Mouse (Mus musculus) R1 (cell line): ENCODE data around the gene Slc27a4.
"Not testable (repeated sequence)": the region's sequence is repeated elsewhere in the genome, so short reads cannot be mapped to it uniquely, and the experiment has no call there.

Experiments used
- DNase-seq: peaks from one replicate; pipeline ENCODE4 v3.0.0-alpha.2; 2018; ENCODE audit warnings: low read depth, low spot score

Gene Slc27a4

DNA sequence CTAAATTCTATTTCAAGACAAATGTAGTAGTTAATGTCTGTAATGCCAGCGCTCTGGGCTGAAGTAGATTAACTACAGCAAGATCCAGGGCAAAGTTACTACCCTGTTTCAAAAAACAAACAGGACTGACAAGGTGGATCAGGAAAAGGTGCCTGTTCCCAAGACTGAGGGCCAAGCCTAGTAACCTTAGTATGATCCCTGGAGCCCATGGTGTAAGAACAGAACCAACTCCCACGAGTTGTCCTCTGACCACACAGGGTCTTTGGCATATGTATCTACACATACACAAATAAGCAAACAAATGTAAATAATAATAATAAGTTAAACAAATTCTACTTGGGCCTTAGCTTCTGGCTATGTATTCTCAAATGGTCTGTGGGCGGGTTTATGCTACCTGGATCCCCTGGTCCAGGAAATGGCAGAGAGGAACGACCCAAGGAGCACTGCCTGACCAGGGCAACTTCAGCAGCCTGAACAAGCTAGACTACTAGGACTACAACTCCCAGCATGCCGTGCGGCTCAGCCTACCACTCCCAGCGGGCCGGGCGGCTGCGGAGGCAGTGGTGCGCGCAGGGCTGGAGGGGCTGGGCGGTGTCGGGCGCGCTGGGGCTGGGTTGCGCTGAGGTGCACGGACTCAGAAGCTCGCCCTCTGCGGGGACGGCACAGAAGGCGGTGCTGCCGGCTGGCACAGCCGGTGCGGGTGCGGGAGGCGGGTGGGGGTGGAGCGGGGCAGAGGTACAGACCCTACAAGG, at the start of gene Slc27a4:
Gene Slc27a4 (plus strand): TSS at position 560 of the 752 bp plus-strand sequence.
- DNase-seq: peak; percentile 94

DNA sequence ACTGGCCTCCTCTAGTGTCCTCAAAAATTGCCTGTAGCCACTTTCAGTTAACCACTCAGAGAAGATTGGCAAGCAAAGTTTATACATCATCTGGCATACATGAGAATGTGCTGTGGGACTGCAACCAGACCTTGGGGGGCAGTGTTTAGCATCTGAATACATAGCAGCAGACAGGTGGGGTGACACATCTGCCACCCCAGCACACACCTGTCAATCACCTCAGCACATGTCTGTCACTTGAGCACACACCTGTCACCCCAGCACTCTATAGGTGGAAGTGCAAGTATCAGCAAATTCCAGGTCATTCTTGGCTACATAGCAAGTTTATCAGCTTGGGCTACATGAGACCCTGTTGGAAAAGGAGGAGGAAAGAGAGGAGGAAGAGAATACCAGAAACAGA, 46.7 kb upstream of the Slc27a4 start:
- DNase-seq: no peak

DNA sequence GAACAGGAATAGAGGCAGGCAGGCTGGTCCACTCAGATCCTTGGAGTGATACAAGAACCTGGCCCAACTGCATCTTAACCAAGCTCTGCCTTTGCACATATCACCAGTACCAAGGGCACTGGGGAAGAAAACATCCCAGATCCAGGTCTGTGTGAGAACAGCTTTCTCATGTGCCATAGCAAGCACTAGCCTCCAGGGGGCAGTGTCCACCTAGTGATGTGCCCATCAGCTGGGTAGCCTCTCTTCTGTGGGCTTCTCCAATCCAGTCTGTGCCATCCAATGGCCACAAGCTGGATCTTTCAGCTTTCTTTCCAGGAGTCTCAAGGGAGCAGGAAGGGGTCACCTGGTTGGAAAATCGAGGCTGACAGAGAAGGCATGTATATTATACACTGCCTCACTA, 37.6 kb upstream of the Slc27a4 start:
- peak; percentile 62 for DNase-seq

DNA sequence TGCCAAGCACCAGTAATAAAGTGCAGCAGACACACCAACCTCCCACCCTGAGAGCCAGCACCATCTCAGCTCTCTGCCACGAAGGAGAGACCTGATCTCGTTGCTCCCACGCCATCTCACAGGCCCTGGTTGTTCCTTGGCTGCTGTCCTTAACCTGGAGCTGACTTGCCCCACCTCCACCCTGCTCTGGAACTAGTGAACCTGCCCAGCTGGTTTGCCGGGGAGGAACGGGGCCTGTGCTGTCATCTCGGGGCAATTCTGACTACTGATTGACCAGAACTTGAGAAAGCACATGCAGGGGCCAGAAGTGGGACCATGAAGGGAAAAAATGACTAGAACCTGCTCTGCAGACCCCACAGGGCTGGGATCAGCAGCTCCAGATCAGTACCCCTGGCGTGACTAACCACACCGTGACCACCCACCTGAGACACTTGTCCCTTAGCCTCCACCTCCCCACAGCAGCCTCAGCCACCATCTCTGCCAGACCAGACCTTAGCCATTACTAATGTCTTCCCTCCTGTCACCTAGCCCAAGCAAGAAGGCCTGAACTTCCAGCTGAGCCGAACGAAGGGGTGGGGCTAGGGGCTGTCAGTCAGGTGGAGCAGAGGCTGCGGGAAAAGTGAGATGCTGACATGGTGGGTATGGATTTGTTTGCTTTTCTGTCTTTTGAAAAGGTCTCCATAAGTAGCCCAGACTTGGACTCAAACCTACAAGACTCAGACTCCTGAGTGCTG, 34.3 kb upstream of the Slc27a4 start:
- DNase-seq: no peak

DNA sequence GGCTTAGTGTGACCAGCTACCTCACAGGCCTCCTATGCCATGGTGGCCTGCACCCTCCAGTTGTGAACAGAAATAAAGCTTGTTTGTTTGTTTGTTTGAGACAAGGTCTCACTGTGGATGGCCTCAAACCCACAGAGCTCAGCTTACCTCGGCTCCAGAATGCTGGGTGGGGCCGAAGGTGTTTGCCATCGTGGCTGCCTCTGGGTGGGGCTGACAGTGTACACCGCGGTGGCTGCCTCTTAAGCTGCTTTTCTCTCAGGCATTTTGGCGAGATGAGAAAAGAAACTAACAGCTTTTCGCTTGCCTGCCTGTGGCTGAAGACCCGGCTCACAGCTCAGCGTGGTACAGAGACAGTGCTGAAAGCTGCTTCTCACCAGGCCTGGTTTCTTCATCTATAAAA, 33.5 kb upstream of the Slc27a4 start:
- no peak for DNase-seq

DNA sequence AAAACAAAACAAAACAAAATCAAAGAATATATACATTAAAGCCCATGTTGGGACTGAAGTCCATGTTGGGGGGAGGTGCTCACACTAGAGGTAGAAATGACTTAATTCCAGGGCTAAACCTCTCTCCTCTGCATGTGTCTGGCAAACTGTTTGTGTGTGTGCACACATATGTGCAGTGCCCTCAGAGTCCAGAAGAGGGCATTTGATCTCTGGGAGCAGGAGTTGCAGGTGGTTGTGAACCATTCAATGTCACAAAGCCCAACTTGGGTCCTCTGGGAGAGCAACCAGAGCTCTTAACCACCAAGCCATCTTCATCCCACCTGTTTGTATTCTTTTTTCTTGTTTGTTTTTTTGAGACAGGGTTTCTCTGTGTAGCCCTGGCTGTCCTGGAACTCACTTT, 32.3 kb upstream of the Slc27a4 start:
- DNase-seq: peak; percentile 84

DNA sequence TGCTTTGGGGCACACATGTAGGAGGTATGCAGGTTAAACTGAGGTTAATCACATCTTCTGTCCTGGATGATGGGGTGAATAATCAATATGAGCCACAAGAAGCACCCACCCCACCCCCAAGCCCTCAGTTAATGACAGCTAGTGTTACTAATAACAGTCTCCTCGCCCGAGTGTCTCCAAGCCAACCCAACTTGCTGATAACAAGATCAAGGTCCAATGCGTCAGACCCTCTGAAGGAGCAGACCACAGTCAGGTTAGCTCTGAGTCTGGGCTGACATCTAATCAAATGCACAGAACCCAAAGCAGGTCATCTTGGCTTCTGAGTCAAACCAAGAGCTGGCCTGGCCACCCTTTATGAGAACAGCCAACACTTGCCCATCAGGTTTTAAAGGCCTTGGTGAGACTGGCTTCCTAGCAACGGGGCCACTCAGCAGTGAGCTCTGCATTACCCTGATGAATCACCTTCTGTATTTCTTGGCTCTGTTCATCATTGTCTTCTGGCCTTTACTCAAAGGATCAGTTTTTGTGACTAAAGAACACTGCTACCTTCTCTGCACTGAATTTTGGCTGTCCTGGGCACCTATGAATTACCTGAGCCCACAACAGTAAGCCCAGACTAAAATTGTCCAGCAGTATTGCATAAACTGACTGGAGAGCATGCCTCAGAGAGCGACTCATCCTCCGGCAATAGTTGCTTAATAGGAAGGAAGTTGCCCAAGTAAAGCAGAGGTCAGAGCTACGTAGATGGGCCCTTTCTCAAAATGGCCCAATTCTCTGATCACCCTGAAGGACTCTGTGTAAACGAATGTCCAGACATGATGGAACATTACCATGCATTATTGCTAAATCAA, 30.6 kb upstream of the Slc27a4 start:
- DNase-seq: no peak

DNA sequence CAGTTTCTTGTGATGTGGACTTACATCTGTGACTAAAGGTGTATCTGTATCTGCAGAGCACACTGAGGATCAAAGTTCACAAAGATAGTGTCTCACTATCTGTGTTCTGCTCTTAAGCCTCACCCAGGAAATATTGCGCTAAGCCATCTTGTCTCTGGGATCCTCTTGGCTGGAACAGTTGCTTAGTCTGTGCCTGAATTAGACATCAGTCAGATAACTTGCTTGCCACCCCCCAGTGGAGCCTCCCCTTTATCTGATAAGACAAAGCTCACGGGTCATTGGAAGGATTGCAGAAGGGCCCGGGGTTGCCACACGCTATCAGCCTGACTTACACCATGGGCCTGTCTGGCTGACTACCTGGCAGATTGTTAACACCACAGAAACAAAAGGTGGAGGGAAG, 29.1 kb upstream of the Slc27a4 start:
- DNase-seq: no peak

DNA sequence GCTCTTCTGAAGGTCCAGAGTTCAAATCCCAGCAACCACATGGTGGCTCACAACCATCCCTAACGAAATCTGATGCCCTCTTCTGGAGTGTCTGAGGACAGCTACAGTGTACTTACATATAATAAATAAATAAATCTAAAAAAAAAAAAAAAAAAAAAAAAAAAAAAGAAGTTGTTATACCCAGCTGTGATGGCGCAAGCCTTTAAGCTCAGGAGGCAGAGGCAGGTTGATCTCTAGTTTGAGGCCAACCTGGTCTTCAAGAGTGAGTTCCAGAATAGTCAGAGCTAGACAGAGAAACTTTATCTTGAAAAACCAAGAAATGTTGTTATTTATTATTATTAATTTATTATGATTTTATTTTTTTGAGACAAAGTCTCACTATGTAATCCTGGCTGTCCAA, 21.2 kb upstream of the Slc27a4 start:
- DNase-seq: not testable (repeated sequence)

DNA sequence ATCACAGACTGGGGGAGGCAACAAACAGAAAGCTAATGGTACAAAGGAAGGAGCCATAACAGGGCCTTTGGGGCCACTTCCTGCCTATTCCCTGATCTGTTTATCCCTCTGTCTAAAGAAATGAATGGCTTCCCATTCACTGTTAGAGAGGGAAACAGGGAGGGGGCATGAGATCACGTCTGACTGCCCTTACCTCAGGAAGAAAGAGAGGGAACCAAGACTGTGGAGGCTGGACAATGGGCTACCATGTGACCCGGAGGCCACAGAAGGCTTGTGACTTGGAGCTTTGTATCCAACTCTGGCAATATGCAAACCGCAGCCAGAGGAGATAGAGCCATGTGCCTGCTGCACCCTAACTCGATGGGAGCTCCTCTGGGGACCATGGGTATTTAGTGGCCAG, 18.1 kb upstream of the Slc27a4 start:
- no peak for DNase-seq

DNA sequence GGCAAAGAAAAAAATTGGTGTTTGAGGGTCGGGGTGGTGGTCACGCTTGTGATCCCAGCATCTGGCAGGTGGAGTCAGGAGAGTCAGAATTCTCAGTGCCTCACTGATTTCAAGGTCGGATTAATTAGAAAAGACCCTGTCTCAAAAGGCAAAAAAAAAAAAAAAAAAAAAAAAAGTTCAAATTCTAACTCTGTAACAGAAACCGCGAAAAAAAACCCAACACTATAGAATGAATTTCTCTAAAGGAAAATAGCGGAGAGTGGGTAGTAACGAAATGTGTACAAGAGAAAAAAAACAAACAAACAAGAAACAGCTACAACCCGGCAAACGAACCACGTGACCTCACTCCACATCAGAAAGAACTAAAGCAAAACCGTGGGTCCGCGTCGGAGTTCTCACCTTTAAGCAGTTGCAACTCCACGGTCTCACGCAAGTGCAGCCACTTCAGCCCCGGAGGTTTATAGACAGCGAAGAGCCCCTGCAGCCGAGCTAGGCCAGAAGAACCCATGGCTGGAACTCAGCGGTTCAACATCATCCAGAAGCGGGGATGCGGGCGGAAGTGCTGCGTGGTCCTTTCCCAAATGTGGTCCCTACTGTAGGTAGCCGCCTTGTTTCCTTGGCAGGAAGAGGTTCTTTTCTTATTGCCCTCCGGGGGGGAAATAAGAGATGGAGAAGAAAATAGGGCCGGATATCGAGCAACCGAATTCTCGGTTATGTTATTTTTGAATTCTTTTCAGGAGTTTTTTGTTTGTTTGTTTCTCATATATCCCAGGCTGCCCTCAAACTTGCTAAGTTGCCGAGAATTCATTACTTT, 15.1 kb upstream of the Slc27a4 start, which contains the start of gene Coq4:
Gene Coq4 (plus strand): TSS at position 390 of the 814 bp plus-strand sequence.
- peak; percentile 98 for DNase-seq

DNA sequence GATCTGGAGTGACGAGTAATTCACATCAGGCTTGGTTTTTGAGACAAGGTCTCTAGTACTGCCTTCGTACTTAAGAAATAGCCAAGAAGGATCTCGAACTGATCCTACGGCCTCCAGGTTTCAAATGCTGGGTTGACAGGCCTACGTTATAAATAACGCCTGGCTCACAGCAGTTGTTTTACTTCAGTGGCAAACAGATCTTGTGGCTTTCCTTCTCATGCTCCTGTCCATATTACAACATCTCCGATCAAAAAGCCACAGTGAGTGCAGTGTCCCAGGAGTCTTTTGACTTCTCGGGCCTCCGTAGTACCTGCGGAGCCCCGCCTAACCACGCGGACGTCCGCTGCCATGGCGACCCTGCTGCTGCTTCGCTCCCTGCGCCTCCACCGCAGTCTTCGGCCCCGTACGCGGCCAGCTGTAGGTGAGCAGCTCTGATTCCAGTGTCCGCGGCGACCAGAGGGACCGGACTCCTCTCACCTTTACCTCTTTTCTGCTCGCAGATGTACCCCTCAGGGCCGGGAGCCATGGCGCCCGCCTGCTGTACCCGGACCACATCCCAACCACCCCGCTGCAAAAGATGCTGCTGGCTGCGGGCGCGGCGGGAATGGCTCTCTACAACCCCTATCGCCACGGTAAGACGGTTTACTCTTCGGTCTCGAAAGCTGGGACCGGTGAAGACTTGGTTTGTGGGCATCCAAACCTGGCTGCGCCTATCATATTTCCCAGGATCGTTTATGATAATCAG, 14.3 kb upstream of the Slc27a4 start, which contains the start of gene Trub2:
Gene Trub2 (minus strand): TSS at position 566 of the 745 bp plus-strand sequence.
- DNase-seq: peak; percentile 91

DNA sequence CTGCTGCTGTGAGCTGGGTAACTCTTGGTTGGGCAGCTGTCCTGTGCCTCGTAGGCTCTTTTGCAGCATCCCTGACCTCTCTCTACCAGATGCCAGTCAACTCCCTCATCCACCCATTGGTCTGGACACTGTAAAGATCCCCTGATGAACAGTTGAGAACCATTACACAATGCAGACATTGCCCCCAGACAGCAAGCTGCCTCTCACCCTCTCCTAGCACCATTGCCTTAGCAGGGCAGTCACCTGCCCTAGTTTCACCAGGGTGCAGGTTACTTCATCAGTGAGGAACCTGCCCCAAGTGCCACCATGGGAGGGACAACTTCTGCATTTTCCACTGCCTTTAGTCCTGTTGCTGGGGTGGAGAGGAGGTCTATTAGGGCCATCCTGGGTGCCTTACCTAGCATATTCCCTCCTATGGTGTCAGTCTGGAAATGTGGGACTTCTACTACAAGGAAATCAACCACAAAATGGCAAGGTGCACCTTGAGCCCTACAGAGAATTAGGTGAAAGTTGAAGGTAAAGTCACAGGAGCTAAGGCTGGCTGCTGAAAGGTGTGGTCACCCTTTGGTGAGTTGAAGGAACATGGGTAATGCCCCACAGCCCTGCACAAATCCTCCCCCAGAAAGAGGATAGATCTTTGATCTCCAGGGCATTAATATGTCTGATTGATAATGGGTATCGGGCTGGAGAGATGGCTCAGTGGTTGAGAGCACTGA, 9.5 kb upstream of the Slc27a4 start:
- no peak for DNase-seq

DNA sequence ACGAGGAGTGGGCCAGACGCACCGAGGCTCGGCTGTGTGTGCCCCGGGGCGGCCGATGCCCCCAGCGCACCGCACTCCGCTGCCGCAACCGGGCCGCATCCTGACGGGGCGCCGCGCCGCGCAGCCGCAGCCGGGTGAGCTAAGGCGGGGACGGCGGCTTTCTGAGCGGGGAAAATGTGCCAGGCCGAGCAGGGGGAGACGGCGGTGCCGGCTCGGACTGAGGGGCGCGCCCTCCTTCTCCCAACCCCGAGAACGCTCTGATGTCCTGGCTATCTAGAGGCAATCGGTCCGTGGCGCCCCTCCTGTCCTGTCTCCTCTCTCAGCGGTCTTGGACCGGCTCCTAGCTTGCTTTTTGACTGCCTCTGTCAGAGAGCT, 380 bp downstream of the Slc27a4 start:
- no peak for DNase-seq

DNA sequence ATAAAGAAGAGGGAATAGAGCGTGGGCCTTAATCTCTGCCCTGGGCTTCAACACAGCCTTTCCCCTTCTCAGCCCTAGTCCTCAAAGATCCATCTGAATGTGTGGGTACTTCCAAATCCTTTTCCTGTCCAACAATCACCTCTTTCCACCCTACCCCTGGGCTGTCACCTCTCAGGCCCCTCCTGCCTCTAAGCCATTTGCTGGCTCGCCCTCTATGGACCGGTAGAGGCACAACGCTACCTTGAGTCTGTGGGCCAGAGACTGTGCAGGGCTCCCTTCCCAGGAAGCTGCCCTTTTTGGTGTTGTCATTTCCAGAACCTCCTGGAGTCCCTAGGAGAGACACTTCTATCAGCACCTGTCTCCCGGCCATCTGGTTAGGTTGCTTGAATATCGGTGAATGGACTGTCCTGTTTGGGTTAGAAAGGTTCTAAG, 982 bp downstream of the Slc27a4 start:
- peak; percentile 67 for DNase-seq

DNA sequence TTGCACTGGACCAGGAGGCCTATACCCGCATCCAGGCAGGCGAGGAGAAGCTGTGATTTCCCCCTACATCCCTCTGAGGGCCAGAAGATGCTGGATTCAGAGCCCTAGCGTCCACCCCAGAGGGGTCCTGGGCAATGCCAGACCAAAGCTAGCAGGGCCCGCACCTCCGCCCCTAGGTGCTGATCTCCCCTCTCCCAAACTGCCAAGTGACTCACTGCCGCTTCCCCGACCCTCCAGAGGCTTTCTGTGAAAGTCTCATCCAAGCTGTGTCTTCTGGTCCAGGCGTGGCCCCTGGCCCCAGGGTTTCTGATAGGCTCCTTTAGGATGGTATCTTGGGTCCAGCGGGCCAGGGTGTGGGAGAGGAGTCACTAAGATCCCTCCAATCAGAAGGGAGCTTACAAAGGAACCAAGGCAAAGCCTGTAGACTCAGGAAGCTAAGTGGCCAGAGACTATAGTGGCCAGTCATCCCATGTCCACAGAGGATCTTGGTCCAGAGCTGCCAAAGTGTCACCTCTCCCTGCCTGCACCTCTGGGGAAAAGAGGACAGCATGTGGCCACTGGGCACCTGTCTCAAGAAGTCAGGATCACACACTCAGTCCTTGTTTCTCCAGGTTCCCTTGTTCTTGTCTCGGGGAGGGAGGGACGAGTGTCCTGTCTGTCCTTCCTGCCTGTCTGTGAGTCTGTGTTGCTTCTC, 13.4 kb downstream of the Slc27a4 start:
- no peak for DNase-seq

DNA sequence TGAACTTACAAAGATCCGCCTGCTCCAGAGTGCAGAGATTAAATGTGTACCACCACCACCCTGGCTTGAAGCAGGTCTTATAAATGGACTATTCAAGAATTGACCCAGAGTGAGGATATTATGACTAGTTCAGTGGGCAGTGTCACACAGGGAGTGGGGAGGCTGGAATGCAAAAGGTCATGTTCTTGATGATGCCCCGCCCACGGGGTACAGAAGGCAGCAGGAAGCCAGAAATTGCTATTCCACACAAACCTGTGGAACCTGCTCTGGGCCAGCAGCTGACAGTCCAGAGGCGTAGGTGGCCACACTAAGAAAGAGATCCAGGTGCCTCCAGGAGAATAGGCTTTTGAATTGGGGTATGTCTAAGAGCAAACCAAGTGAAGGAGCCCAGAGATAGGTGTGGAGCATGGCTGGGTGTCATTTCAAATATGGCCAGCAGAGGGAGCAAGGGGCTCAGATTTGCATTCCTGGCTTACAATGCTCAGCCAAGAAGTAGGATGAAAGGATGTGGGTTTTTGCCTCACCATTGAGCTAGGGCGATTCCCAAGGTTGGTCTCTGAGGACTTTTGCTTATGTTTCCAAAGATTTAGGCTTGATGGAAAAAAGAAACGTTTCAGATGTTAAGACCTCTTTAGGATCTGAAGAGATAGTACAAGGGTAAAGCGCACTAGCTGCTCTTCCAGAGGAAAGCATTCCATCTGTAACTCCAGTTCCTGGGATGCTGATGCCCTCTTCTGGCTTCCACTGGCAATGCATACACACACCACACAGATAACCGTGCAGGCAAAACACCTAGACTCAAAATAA, 15.2 kb downstream of the Slc27a4 start:
- DNase-seq: peak; percentile 92

DNA sequence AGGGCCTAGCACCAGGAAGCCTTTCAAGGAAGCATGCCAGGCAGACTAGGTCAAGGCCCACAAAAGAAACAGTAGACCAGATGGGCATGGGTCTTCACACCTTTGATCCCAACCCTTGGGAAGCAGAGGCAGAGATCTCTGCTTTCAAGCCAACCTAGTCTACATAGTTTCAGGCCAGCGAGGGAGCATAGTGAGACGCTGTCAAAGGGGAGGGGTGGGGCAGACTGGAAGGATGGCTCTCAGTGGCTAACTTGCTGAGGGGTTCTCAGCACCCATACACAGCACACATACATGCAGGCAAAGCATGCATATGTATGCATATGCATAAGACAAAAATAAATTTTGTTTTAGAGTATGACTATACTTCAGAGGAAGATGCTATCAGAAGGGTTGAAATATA, 16.9 kb downstream of the Slc27a4 start:
- DNase-seq: no peak
